ENCODE assay signal across 25 mouse cellular contexts in genomic region chr10:86164098-86164497, GRCm38 (mm10).
DNase-seq lines count a peak whose midpoint lies in the region; ATAC-seq and TF ChIP-seq lines count a peak whose summit lies in the region.
"Had no signal": no experiment of that assay in that cellular context is flagged by ENCODE, and none has a peak within 500 bp of the region (broad histone marks: within the 10 kb centered on the region; RNA-seq: fewer than 3 reads in every experiment).

No protein-coding gene starts in this region.

- no peak overlapping the region for H3K9ac ChIP-seq in midbrain, postnatal 0 days (replicated peaks; ENCODE audit: low read length, poor library complexity, severe bottlenecking)
- H3K9ac ChIP-seq: embryonic facial prominence, embryonic 13.5 days; forebrain, embryonic 12.5 days; hindbrain, embryonic 13.5 days; liver, embryonic 14.5 days; neural tube, embryonic 15.5 days; stomach, embryonic 15.5 days had no signal

- H3K9me3 ChIP-seq in heart, embryonic 10.5 days: no peaks in the 10 kb centered on the region
- H3K9me3 ChIP-seq in midbrain, postnatal 0 days (ENCODE audit: low read length): no peaks in the 10 kb centered on the region
- H3K9me3 ChIP-seq: embryonic facial prominence, embryonic 13.5 days; forebrain, embryonic 12.5 days; hindbrain, embryonic 13.5 days; neural tube, embryonic 15.5 days; stomach, embryonic 15.5 days had no signal

- ATAC-seq in midbrain, postnatal 0 days (ENCODE audit: low FRiP score): no peak
- ATAC-seq: midbrain, embryonic 16.5 days had no signal

- H3K4me2 ChIP-seq in midbrain, postnatal 0 days (ENCODE audit: low read depth, low read length, poor library complexity, severe bottlenecking): no peak overlapping the region
- H3K4me2 ChIP-seq: embryonic facial prominence, embryonic 13.5 days; forebrain, embryonic 12.5 days; hindbrain, embryonic 13.5 days; neural tube, embryonic 15.5 days; stomach, embryonic 15.5 days had no signal

- no peaks in the 10 kb centered on the region for H3K36me3 ChIP-seq in heart, embryonic 10.5 days
- H3K36me3 ChIP-seq in midbrain, postnatal 0 days (ENCODE audit: insufficient read depth, low read length): no peaks in the 10 kb centered on the region
- H3K36me3 ChIP-seq: embryonic facial prominence, embryonic 13.5 days; forebrain, embryonic 12.5 days; hindbrain, embryonic 13.5 days; neural tube, embryonic 15.5 days; stomach, embryonic 15.5 days had no signal

- H3K4me3 ChIP-seq in heart, embryonic 10.5 days: no peak overlapping the region
- no peak overlapping the region for H3K4me3 ChIP-seq in midbrain, postnatal 0 days (ENCODE audit: low read depth, low read length)
- H3K4me3 ChIP-seq: embryonic facial prominence, embryonic 13.5 days; erythroblast, embryonic 14.5 days; forebrain, embryonic 12.5 days; hindbrain, embryonic 13.5 days; left cerebral cortex, adult 2 months; neural tube, embryonic 15.5 days; stomach, embryonic 15.5 days had no signal

- 86% methylated on average over 3 of the region's 3 CpGs for WGBS in heart, embryonic 10.5 days
- 62% methylated on average over 3 of the region's 3 CpGs for whole genome bisulfite sequencing in midbrain, postnatal 0 days

- DNase-seq in heart, adult 8-10 months (ENCODE audit: low spot score): peak; percentile 56
- no peak for DNase-seq in heart, embryonic 10.5 days (ENCODE audit: low spot score)
- peak; percentile 27 for DNase-seq in kidney, postnatal 14 days
- DNase-seq in kidney, adult 18-20 months: no peak
- peak; percentile 36 to 76 for DNase-seq in kidney, postnatal 36 days
- peak; percentile 49 for DNase-seq in lung, postnatal 10 days
- no peak for DNase-seq in midbrain, postnatal 0 days (ENCODE audit: low spot score)
- no peak for DNase-seq in left cerebral cortex, adult 18-20 months (ENCODE audit: low spot score in 2 of 2)
- DNase-seq: adrenal gland, postnatal 14 days; cerebellum, adult 2 months; cerebellum, postnatal 25 days; embryo, embryonic 11 days; layer of hippocampus, adult 9-11 months; right cerebral cortex, adult 18-20 months; thymus, postnatal 25 days had no signal

- H3K4me1 ChIP-seq in heart, embryonic 10.5 days: peaks cover 20% of the 10 kb centered on the region
- H3K4me1 ChIP-seq in midbrain, postnatal 0 days (ENCODE audit: insufficient read depth, low read length): peaks cover 3% of the 10 kb centered on the region; the same call in 1 of the 2 replicates

- no peak overlapping the region for H3K27ac ChIP-seq in heart, embryonic 10.5 days
- no peak overlapping the region for H3K27ac ChIP-seq in midbrain, postnatal 0 days (ENCODE audit: low read depth, low read length)
- H3K27ac ChIP-seq: embryonic facial prominence, embryonic 13.5 days; forebrain, embryonic 12.5 days; hindbrain, embryonic 13.5 days; left cerebral cortex, adult 2 months; liver, embryonic 14.5 days; macrophage; neural tube, embryonic 15.5 days; stomach, embryonic 15.5 days had no signal

- no peaks in the 10 kb centered on the region; the same call in 1 of the 2 replicates for H3K27me3 ChIP-seq in heart, embryonic 10.5 days (ENCODE audit: insufficient read depth, poor library complexity, severe bottlenecking)
- no peaks in the 10 kb centered on the region for H3K27me3 ChIP-seq in midbrain, postnatal 0 days (ENCODE audit: insufficient read depth, low read length)
- H3K27me3 ChIP-seq: embryonic facial prominence, embryonic 13.5 days; forebrain, embryonic 12.5 days; hindbrain, embryonic 13.5 days; neural tube, embryonic 15.5 days; stomach, embryonic 15.5 days had no signal

- no peak for TF ChIP-seq CTCF in midbrain, postnatal 0 days (IDR thresholded peaks at IDR 0.05)

Comparison
In these comparisons a context has a peak if more than half of its experiments do, and no peak if none do; other contexts are left out.
1. DNase-seq: peak in heart, adult 8-10 months (single experiment), kidney, postnatal 14 days (single experiment), kidney, postnatal 36 days (2 of 2) and lung, postnatal 10 days (single experiment); none in heart, embryonic 10.5 days (single experiment), kidney, adult 18-20 months (single experiment), midbrain, postnatal 0 days (single experiment) and left cerebral cortex, adult 18-20 months (0 of 2).